ENCODE assay signal across 20 mouse cellular contexts in genomic region chr4:24245124-24245523, GRCm38 (mm10).
DNase-seq lines count a peak whose midpoint lies in the region; ATAC-seq and TF ChIP-seq lines count a peak whose summit lies in the region.
"Had no signal": no experiment of that assay in that cellular context is flagged by ENCODE, and none has a peak within 500 bp of the region (broad histone marks: within the 10 kb centered on the region; RNA-seq: fewer than 3 reads in every experiment).

No protein-coding gene starts in this region.

- H3K36me3 ChIP-seq in liver, adult 2 months (ENCODE audit: control insufficient read depth, insufficient read depth, low read length) = no peaks in the 10 kb centered on the region
- H3K36me3 ChIP-seq in forebrain, embryonic 11.5 days (ENCODE audit: control insufficient read depth, insufficient read depth, low read length) = no peaks in the 10 kb centered on the region
- H3K36me3 ChIP-seq in midbrain, embryonic 14.5 days (ENCODE audit: control insufficient read depth, insufficient read depth, low read length) = no peaks in the 10 kb centered on the region
- H3K36me3 ChIP-seq: heart, embryonic 12.5 days; limb, embryonic 13.5 days; neural tube, embryonic 13.5 days had no signal

- WGBS in liver, adult 2 months = 57% methylated on average over 6 of the region's 6 CpGs
- 54% methylated on average over 6 of the region's 6 CpGs for WGBS in forebrain, embryonic 11.5 days
- WGBS in midbrain, embryonic 14.5 days = 38% methylated on average over 6 of the region's 6 CpGs

- TF ChIP-seq POLR2A in liver, adult 2 months (IDR thresholded peaks at IDR 0.05; ENCODE audit: extremely low read depth, insufficient read depth, low read length) = no peak

- DNase-seq in frontal cortex, postnatal 10 days (ENCODE audit: low spot score in 2 of 2) = no peak
- peak; percentile 31 for DNase-seq in liver, adult 2 months (ENCODE audit: extremely low read depth, low read depth, low spot score)
- no peak for DNase-seq in liver
- DNase-seq in forebrain, embryonic 11.5 days (ENCODE audit: low spot score) = no peak
- peak; percentile 47 for DNase-seq in midbrain, embryonic 14.5 days
- no peak for DNase-seq in layer of hippocampus, postnatal 14 days (ENCODE audit: low spot score in 2 of 2)
- no peak for DNase-seq in layer of hippocampus, adult 9-11 months
- DNase-seq: adrenal gland, postnatal 14 days; cerebellum, adult 9-11 months; gastrocnemius, postnatal 25 days; heart, postnatal 36 days; kidney, adult 11 months; kidney, postnatal 10 days; lung, adult 18-20 months; lung, postnatal 36 days had no signal

- no peak overlapping the region for H3K4me2 ChIP-seq in forebrain, embryonic 11.5 days (ENCODE audit: low read depth, low read length, severe bottlenecking)
- no peak overlapping the region for H3K4me2 ChIP-seq in midbrain, embryonic 14.5 days (ENCODE audit: low read length)
- H3K4me2 ChIP-seq: heart, embryonic 12.5 days; limb, embryonic 13.5 days; neural tube, embryonic 13.5 days had no signal

- H3K27ac ChIP-seq in liver, adult 2 months (replicated peaks; ENCODE audit: insufficient read depth, low read depth, low read length) = no peak overlapping the region
- no peak overlapping the region for H3K27ac ChIP-seq in forebrain, embryonic 11.5 days (ENCODE audit: low read depth, low read length)
- H3K27ac ChIP-seq in midbrain, embryonic 14.5 days (replicated peaks; ENCODE audit: low read depth, low read length) = no peak overlapping the region
- H3K27ac ChIP-seq: limb, embryonic 13.5 days; neural tube, embryonic 13.5 days had no signal

- peaks cover 2% of the 10 kb centered on the region; the same call in 1 of the 2 replicates for H3K4me1 ChIP-seq in liver, adult 2 months (ENCODE audit: control insufficient read depth, insufficient read depth, low read length)
- H3K4me1 ChIP-seq in forebrain, embryonic 11.5 days (replicated peaks; ENCODE audit: control insufficient read depth, insufficient read depth, low read length) = no peaks in the 10 kb centered on the region; the same call in 1 of the 2 replicates
- no peaks in the 10 kb centered on the region; the same call in 1 of the 2 replicates for H3K4me1 ChIP-seq in midbrain, embryonic 14.5 days (ENCODE audit: control insufficient read depth, insufficient read depth, low read length)
- H3K4me1 ChIP-seq: heart, embryonic 12.5 days; limb, embryonic 13.5 days; neural tube, embryonic 13.5 days had no signal

- no peaks in the 10 kb centered on the region for H3K79me2 ChIP-seq in liver, adult 2 months (ENCODE audit: control insufficient read depth, insufficient read depth, low read length)

- ATAC-seq in frontal cortex, adult (ENCODE audit: low TSS enrichment) = peak; percentile 64
- ATAC-seq in forebrain, embryonic 11.5 days (replicated peaks; ENCODE audit: low FRiP score) = peak; percentile 60
- 0 out of 2 replicates have a peak, but pooled peaks have one; percentile 53 for ATAC-seq in midbrain, embryonic 14.5 days (ENCODE audit: low FRiP score, low TSS enrichment)

- no peaks in the 10 kb centered on the region for H3K9me3 ChIP-seq in forebrain, embryonic 11.5 days (ENCODE audit: control insufficient read depth, low read length)
- H3K9me3 ChIP-seq in midbrain, embryonic 14.5 days (ENCODE audit: control insufficient read depth, low read length) = no peaks in the 10 kb centered on the region
- H3K9me3 ChIP-seq: heart, embryonic 12.5 days; limb, embryonic 13.5 days; neural tube, embryonic 13.5 days had no signal

- no peak overlapping the region for H3K9ac ChIP-seq in liver, adult 2 months (ENCODE audit: low read depth, low read length)
- no peak overlapping the region for H3K9ac ChIP-seq in forebrain, embryonic 11.5 days (ENCODE audit: low read length)
- no peak overlapping the region for H3K9ac ChIP-seq in midbrain, embryonic 14.5 days (replicated peaks; ENCODE audit: low read length)
- H3K9ac ChIP-seq: heart, embryonic 12.5 days; limb, embryonic 13.5 days; neural tube, embryonic 13.5 days had no signal

- no peaks in the 10 kb centered on the region for H3K27me3 ChIP-seq in liver, adult 2 months (ENCODE audit: control insufficient read depth, insufficient read depth, low read length)
- no peaks in the 10 kb centered on the region for H3K27me3 ChIP-seq in forebrain, embryonic 11.5 days (ENCODE audit: control insufficient read depth, insufficient read depth, low read length)
- no peaks in the 10 kb centered on the region for H3K27me3 ChIP-seq in midbrain, embryonic 14.5 days (ENCODE audit: control insufficient read depth, insufficient read depth, low read length)
- H3K27me3 ChIP-seq: CH12.LX; heart, embryonic 12.5 days; limb, embryonic 13.5 days; neural tube, embryonic 13.5 days had no signal

- no peak overlapping the region for H3K4me3 ChIP-seq in liver, adult 2 months (ENCODE audit: insufficient read depth, low read depth, low read length)
- H3K4me3 ChIP-seq in forebrain, embryonic 11.5 days (ENCODE audit: low read depth, low read length) = no peak overlapping the region
- H3K4me3 ChIP-seq in midbrain, embryonic 14.5 days (replicated peaks; ENCODE audit: low read depth, low read length) = no peak overlapping the region
- H3K4me3 ChIP-seq: heart, embryonic 12.5 days; limb, embryonic 13.5 days; neural tube, embryonic 13.5 days had no signal

- no peak for TF ChIP-seq CTCF in liver, adult 2 months (IDR thresholded peaks at IDR 0.05; ENCODE audit: low read depth, low read length)

Comparison
In these comparisons a context has a peak if more than half of its experiments do, and no peak if none do; other contexts are left out.
1. DNase-seq: peak in liver, adult 2 months (single experiment) and midbrain, embryonic 14.5 days (single experiment); none in frontal cortex, postnatal 10 days (0 of 2), liver (single experiment), forebrain, embryonic 11.5 days (single experiment), layer of hippocampus, postnatal 14 days (0 of 2) and layer of hippocampus, adult 9-11 months (single experiment).
2. Peak in every context shown above with its lines, with median percentiles within 50 percentile points of each other: ATAC-seq.